Mouse (Mus musculus): Measurements from ENCODE around the gene Ins2.

Ins2 gene

DNA sequence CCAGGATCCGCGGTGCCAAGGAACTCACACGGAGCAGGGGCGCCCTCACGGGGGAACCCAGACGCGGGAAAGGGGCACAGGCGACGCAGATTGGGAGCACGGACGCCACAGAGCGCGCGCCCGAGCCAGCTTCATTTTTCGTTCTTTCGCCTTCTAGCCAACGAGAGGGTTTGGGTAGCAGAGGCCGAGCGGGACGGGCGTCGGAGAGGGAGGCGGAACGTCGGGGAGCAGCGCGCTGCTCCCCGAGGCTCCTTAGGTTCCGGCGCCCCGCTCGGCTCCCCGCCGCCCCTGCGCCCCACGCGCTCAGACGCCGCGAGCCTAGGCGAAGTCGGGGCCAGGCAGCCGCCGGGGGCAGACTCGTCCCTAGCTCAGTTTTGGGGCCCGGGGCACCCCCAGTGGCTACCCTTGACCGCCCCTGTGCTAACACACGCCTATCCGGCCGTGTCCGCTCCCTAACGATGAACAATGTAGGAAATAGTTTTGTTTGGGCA, 79.2 kb downstream of the Ins2 start:
- DNase-seq (ENCODE audit: low read depth): no peak

DNA sequence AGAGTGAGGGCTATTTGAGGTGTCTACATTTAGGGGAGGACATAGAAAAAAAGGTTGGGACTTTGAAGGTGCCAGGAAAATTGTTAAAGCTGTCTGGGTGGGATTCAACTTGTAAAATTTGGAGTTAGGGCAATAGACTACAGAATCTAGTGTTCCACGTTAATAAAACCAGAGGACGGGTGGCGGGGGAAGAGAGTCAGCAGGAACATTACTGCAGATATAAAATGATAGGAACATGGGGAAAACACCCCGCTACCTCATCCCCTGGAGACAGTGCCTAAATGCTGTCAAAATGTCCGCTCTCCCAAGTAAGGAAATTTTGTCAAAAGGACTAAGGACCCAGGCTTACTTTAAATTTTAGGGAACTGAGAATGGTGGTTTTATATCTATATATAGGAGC, 80.0 kb downstream of the Ins2 start:
- DNase-seq (ENCODE audit: low read depth): no peak

DNA sequence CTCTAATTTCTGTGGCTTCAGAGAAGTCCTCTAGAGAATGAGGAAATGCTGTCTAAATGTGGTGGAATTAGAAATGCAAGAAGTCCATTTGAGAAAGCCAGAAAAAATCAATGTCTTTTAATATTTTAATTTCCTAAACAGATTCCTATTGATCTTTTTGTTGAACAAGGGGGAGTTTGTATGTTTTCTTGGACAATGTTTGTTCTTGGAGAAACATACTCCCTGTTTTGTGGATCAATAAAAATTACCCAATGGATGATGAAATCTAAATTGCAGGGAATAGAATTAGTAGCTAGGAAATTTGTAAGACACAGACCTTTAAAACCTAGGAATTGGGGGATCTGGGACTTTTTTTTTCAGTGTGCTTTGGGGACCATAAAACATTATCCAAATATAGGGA, 81.4 kb downstream of the Ins2 start:
- no peak for DNase-seq (ENCODE audit: low read depth)

DNA sequence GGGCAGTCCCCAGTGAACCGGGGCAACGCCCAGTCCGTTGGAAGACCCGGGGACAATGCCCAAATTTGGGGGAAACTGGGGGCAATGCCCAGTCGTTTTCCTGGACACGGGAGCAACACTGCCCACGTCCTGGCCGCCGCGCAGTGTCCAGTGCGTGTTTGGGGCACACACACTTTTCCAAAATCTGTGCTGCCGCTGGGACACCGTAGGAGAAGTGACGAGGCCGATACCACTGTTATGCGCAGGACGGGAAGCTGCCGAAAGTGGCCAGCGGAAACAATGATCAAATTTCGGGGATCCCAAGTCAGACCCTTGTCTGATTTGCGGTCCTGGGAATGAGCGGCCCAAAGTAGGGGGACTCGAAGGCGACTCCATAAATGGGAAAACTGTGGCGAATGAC, 82.1 kb downstream of the Ins2 start:
- DNase-seq (ENCODE audit: low read depth): no peak

DNA sequence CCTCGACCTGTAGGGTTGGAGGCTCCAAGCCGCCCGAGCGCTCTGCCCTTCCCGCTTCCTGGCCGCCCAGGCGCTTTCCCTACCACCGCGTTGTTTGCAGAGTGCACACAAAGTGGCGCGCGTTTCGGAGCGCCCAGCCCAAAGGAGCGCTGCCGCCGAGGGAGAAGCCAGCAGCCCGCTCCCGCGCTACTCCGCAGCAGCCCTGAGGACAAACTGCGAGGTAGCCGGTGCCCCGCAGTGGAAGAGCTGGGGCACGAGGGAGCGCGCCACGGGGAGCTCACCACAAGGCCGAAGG, 82.6 kb downstream of the Ins2 start:
- DNase-seq (ENCODE audit: low read depth): no peak

DNA sequence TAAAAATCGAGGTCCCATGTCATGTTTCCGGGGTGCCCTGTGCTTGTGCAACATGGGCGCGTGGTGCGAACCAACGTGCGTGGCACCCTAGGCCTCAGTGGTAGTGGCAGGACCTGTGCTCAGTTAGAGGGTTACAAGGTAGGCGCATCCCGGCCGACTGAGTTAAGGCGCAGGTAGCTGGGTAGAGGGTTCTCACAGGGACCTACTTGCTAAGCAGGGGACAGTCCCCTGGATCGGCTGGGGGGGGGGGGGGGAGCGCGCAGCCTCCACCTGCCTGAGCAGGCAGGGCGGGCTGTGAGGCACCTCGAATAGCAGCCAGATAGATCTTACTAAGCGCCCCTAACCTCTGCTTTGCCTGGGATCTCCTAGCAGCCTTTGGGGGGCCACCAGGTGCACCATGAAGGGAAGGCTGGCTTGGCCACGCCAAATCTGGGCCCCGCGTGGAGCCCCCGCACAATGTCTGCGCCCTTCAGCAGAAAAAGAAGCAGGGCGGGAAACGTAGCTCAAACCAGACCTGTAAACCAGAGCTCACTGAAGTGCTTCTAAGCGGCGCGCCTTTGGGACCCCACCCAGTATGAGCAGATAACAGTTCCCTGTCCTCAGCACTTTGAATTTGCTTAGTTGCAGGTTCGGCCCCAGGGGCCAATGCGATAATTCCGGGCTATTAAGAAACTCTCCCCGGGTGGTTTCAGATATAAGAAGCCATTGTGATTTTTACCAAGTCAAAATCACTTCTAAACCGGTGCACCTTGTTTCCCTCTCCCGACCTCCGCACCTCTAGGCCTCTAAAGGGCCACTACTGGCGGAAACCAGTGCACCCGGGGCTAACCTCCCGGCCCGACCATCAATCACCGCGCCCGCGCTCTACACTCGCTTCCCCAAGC, 83.2 kb downstream of the Ins2 start:
- no peak for DNase-seq (ENCODE audit: low read depth)

DNA sequence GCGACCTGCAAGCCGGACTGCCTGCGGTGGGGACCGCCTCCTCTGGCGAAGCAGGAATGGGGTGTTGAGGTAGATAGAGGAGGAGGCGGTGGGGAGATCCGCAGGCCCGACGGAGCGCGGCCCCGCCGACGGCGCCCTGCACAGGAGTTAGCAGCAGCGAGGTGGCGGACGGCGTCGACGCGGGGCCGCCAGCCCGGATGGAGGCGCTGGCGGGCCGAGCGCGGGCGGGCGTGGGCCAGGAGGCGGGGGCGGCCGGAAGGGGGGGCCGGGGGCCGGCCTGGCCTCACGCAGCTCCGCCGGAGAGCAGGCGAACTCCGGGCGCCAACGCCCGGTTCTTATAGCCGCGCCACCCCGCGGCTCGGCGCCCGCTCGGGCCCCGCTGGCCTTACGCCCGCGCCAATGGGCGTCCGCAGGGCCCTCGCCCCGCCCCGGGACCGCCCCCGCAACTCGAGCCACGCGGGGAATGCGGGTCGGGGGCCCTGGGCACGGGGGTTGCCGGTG, 84.0 kb downstream of the Ins2 start:
- DNase-seq (ENCODE audit: low read depth): no peak

DNA sequence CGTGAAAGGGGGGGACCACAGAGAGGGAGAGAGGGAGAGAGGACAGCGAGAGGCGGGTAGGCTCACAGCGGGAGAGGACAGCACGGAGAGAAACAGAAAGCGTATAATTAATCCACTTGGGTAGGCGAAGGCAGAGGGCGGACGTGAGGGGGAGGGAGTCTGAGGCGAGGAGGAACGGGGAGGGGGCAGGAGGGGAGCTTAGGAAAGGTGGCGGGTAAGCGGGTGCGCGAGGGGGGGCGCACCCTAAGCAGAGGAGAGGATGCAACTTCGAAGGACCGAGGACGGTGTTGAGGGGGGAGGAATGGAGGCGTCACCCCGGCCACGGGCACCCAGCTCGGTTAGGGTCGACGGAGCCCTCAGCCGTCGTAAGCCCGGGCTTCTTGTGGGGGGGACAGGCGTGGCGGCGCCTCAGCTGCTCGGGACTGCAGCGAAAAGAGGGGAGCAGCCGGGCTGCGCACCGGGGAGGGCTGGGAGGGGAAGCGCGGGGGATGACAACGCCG, 84.5 kb downstream of the Ins2 start:
- DNase-seq (ENCODE audit: low read depth): no peak

DNA sequence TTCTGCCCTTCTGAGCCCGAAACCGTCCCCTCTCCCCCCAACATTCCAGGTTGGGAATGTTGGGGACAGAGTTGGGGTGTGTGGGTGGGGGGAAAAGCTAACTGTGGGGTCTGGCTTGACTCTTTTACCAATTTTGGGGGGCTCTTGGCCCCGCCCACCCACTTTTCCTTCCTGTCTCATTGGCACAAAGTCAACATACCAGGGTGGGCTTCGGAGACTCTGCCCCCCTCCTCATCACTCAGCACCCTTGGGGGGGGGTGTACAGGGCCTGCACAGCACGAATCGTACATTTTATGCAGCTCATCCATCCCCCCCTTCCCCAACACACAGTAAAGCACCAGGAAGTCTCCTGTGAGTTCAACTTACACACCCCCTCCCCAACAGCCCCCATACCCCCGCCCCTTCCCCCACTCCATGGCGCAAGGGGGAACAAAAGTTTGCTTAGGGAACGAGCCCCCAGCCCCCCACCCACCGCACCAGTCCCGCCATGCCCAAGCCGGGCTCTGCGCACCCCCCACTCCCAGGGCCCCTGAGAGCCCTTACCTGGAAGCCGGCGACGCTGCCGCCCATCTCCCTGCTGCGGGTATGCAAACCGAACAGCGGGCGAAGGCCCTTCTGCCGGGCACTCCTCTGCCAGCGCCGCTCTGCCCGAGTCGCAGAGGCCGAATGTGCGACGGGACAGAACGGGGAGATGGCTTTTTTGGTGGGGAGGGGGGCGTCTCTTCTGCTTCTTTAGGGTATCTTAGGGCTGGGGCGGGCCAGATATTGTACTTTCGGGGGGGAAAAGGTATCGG, 85.2 kb downstream of the Ins2 start:
- no peak for DNase-seq (ENCODE audit: low read depth)

DNA sequence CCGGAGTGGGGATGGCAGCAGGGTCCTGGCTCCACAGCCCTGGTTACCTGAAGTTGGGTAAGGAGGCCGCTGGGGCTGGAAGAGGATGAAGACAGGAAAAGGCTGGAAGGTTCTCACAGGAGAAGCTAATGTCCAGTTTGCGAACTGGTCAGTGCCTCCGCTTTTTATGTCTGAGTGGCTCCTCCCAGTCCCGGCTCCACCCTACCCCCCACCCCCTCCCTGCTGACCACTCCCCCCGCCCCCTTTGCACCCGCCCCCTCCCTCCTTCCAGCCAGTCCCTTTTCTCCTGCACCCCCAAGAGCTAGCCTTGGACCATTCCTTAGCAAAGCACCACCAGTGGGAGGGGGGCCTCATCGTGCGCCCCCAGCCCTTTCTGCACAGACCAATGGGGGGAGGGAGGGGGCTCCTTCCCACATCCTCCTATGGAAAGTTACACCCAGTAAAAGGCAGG, 85.8 kb downstream of the Ins2 start:
- no peak for DNase-seq (ENCODE audit: low read depth)

DNA sequence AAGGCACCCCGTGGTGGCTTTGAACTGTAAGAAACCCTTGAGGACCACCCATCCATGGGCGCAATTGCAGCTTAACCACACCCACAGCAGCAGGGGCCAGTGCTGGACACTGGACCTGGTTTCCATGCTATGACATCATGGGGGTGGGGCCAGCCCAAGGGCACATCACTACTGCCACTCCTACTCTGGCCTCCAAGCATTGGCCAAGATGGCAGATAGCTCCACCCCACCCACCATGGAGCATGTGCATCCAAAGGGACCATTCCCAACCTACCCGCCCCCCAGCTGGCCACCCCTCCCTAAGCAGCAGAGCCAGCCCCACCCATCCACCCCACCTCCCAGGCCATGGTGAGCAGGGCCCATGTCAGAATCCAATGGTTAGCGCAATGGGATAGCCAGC, 87.1 kb downstream of the Ins2 start:
- DNase-seq (ENCODE audit: low read depth): no peak

DNA sequence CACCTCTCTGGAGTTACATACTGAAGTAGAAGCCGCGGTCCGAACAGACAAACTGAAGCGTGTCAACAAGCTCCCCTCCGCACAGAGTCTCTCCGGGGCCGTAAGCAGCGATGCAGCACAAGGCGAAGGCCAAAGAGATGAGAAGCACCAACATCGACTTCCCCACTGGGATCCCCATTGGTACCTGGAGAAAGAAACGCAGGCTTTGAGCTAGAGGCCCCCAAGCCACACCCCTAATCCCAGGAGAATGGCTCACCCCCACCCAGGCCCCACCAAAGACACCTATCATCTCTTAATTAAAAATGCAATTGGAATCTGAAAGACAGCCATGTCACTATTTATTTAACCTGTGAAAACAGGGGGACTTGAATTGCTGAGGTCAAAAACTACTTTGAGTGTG, 87.5 kb downstream of the Ins2 start:
- DNase-seq (ENCODE audit: low read depth): no peak

DNA sequence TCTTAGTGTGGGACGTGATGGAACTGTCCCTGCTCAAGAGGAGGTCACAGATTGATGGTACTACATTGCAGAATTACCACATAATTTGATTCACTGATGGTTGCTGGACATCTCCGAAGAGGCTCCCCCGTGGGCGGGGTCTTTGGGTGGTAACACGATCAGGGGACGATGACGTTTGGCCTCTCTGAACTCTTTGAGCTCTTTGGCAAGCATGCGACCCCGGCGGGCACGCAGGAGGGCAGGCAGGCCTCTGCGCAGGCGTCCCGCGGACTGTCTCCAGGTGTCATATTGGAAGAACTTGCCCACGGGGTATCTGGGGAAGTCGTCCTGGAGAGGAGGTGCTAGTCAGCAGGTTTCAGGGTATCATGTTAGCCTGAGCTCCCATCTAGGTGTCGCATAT, 89.5 kb downstream of the Ins2 start:
- no peak for DNase-seq (ENCODE audit: low read depth)

DNA sequence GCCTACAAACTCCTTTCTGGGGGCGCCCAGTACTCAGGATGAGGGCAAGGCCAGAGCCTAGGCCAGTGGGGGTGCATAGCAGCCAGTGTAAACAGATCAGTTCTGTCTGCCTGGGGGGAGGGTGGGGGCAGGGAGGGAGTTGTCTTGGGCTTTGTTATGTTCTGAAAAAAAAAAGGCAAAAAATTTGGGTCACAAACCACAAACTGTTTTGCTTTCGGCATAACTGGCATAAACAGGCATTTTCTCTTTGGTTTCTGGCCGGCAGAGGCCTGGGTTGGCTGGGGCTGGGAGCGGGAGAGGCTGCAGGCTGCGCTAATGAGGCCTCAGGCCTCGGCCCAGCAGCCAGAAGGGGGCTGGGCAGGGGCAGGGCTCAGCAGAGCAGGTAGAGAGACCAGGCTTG, 96.5 kb downstream of the Ins2 start:
- DNase-seq (ENCODE audit: low read depth): no peak

DNA sequence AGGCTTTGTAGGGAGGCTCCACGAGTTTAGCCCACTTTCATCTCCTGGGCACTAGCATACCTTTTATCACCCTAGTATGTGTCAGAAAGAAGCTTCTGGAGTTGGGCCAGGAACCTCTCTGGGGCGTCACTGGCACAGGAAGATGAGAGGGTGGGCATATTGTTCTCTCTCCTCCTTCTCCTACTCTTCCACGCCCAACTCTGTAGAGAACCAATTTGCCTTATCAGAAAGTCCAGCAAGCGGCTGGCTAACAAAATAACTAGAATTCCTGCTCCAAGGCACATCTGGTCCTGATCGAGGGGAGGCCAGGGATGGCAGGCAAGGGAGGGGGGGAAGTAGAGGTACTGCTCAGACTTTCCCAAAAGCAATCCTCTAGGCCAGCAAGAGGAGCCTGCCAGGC, 98.1 kb downstream of the Ins2 start:
- no peak for DNase-seq (ENCODE audit: low read depth)

DNA sequence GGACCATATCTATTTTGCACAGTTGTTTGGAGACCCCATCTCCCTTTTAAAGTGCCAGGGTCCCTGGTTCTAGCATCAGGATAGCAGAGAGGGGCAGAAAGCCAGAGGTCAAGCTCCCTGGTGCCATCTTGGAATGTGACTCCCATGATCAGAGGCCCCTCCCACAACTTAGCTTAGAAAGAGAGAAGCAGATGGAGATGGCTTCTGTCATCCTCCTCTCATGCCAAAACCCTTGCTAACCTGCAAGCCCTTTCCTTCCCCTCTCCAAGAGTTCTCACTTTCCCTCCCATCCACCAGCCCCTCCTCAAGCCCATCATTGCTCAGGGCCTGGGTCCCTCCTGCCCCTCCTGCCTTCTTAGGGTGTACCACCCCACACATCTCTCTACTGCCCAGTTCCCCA, 107.0 kb downstream of the Ins2 start:
- DNase-seq (ENCODE audit: low read depth): no peak

DNA sequence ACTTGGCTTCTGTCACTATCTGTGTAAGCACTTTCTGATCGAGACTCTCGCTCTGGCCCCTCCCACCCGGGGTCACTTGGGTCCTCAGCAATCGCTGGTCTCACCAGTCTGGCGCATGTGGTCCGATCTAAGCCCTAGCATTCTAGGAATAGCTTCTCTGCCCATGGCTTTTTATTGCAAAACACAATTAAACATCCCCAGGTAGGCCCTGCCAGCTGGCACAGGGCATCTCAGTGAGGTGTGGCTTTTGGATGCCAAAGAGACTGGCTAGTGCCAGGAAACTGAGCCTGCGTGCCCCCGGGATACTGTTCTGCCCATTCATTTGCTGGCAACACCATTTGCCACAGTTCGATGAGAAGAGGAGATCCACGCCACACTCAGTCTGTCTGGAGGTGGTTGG, 112.5 kb downstream of the Ins2 start:
- no peak for DNase-seq (ENCODE audit: low read depth)

DNA sequence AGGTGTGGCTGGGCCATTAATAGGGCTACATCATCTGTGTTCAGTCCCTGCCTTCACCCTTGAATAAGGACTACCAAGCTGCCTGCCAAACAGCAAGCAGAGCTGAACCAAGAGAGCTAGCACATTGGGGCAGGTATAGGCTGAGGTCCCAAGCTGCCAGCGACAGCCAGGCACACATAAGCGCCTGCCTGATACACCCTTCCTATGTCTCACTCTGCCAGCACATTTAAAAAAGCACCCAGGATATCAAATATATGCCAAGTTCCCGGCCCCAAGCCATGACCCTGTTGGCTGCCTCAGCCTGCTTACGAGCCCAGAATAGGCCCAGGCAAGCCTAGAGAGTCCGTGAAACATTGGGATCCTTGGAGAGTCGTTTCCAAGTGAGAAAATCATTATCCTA, 113.4 kb downstream of the Ins2 start:
- no peak for DNase-seq (ENCODE audit: low read depth)

All from 416B (cell line).